Mouse (Mus musculus): ENCODE results near the gene Med28. TPM values are rescaled to one million over a fixed set of nuclear protein-coding genes. Genes with fewer than 3 reads are reported as not detected.

Med28 gene
- total RNA-seq, 2 experiments from 2014 or later, result 46.0 to 48.6 TPM

GRCm38 (mm10) chr5:45512908-45513307, 7.1 kb upstream of the Med28 start:
- no peak for DNase-seq

- DNase-seq, result no peak
These were observed 6.5 kb upstream of the Med28 start for GRCm38 (mm10) chr5:45513511-45513910.

- DNase-seq, result no peak
These were observed 5.4 kb upstream of the Med28 start for GRCm38 (mm10) chr5:45514599-45514998.

GRCm38 (mm10) chr5:45515151-45515743, 4.8 kb upstream of the Med28 start:
- no peak for DNase-seq

GRCm38 (mm10) chr5:45520809-45521110, 731 bp downstream of the Med28 start:
- no peak for DNase-seq

- DNase-seq, result no peak
These were observed 1.6 kb downstream of the Med28 start for GRCm38 (mm10) chr5:45521601-45522000.

GRCm38 (mm10) chr5:45525101-45525500, 5.1 kb downstream of the Med28 start:
- DNase-seq, result no peak

GRCm38 (mm10) chr5:45526338-45526737, 6.3 kb downstream of the Med28 start:
- no peak for DNase-seq

- DNase-seq, result no peak
These were observed 9.7 kb downstream of the Med28 start for GRCm38 (mm10) chr5:45529696-45530095.

GRCm38 (mm10) chr5:45534319-45535098, 14.5 kb downstream of the Med28 start:
- DNase-seq, result peak; percentile 21

GRCm38 (mm10) chr5:45535177-45535576, 15.1 kb downstream of the Med28 start:
- no peak for DNase-seq

- DNase-seq, result no peak
These were observed 19.5 kb downstream of the Med28 start for GRCm38 (mm10) chr5:45539502-45539901.

- peak; percentile 7 for DNase-seq
These were observed 23.3 kb downstream of the Med28 start for GRCm38 (mm10) chr5:45543374-45543773.

GRCm38 (mm10) chr5:45549586-45549985, 29.6 kb downstream of the Med28 start:
- no peak for DNase-seq

GRCm38 (mm10) chr5:45564054-45564453, 44.0 kb downstream of the Med28 start:
- no peak for DNase-seq

GRCm38 (mm10) chr5:45565829-45566228, 45.8 kb downstream of the Med28 start:
- no peak for DNase-seq

- no peak for DNase-seq
These were observed 52.8 kb downstream of the Med28 start for GRCm38 (mm10) chr5:45572816-45573215.

- no peak for DNase-seq
These were observed 56.7 kb downstream of the Med28 start for GRCm38 (mm10) chr5:45576716-45577115.

GRCm38 (mm10) chr5:45577376-45577775, 57.3 kb downstream of the Med28 start:
- no peak for DNase-seq

Other genes with a start within 250 kb of the Med28 start
- gene Qdpr, start 70.0 kb upstream of the Med28 start, total RNA-seq (2021), result 10 to 100 TPM; 53.9 to 63.6 TPM
- not detected for gene Clrn2, start 66.5 kb upstream of the Med28 start, total RNA-seq (2021)
- gene Lap3, start 26.9 kb upstream of the Med28 start, total RNA-seq (2021), result 10 to 100 TPM; 55.6 to 57.2 TPM
- gene Fam184b, start 119.4 kb downstream of the Med28 start, total RNA-seq (2021), result under 1 TPM; 0.27 to 0.46 TPM
- gene Ncapg, start 149.7 kb downstream of the Med28 start, total RNA-seq (2021), result under 1 TPM; 0.19 to 0.28 TPM